Mouse (Mus musculus) forebrain, embryonic 10.5 days (tissue): ENCODE measurements around the gene Shmt2. TPM values are rescaled to one million over a fixed set of nuclear protein-coding genes. Genes with fewer than 3 reads are reported as not detected.

Experiments used
- DNase-seq: peaks from one replicate; pipeline ENCODE4 v3.0.0-alpha.2; 2017; ENCODE audit warnings: low spot score; ENCODE audit errors: extremely low spot score
- H3K27ac ChIP-seq: fragments of 300-500 bp; sonication (generic); 2 replicates; pipeline ENCODE4 v1.5.1; 2016; ENCODE audit warnings: mild to moderate bottlenecking
- H3K27me3 ChIP-seq: fragments of 300-500 bp; sonication (generic); 2 replicates; pipeline ENCODE4 v1.6.1; 2016; ENCODE audit warnings: mild to moderate bottlenecking; ENCODE audit not compliant: poor library complexity, severe bottlenecking
- H3K36me3 ChIP-seq: fragments of 300-500 bp; sonication (generic); replicated peaks from 2 replicates; pipeline ENCODE4 v1.6.1; 2016; ENCODE audit warnings: mild to moderate bottlenecking, moderate library complexity
- H3K4me1 ChIP-seq: fragments of 300-500 bp; sonication (generic); 2 replicates; pipeline ENCODE4 v1.6.1; 2016
- H3K4me3 ChIP-seq: fragments of 300-500 bp; sonication (generic); 2 replicates; pipeline ENCODE4 v1.5.1; 2016; ENCODE audit warnings: mild to moderate bottlenecking, moderate library complexity
- H3K9me3 ChIP-seq: fragments of 300-500 bp; sonication (generic); 2 replicates; pipeline ENCODE4 v1.6.1; 2016; ENCODE audit warnings: mild to moderate bottlenecking, moderate library complexity
- WGBS: fragments of 180-500 bp; shearing (Covaris S2); methylation state at CpG from one replicate; pipeline ENCODE4 v1.1.7; 2016; 5-methylcytosine and 5-hydroxymethylcytosine counted together
- polyA plus RNA-seq: library from polyadenylated mRNA; unstranded; fragments of >200 nt; fragmentation: Nextera tagmentation; extraction: Ambion mirVana; gene quantifications from 2 replicates; pipeline ENCODE4 v1.2.1, GENCODE M21; 2016

Shmt2 gene
- polyA plus RNA-seq, 1 experiment from 2014 or later: 129 TPM

- peaks cover 64% of the 10 kb centered on the region for H3K36me3 ChIP-seq
Measured at GRCm38 (mm10) chr10:127477301-127477700, 44.9 kb downstream of the Shmt2 start.

GRCm38 (mm10) chr10:127476541-127476940 lies 45.7 kb downstream of the Shmt2 start:
- Histone ChIP-seq H3K36me3 (peaks cover 66% of the 10 kb centered on the region), H3K4me3 (no peak overlapping the region), H3K4me1 (peaks cover 2% of the 10 kb centered on the region; the same call in 1 of the 2 replicates), H3K27me3 (no peaks in the 10 kb centered on the region), H3K27ac (no peak overlapping the region), H3K9me3 (no peaks in the 10 kb centered on the region)
- whole genome bisulfite sequencing: 87% methylated on average over 3 of the region's 3 CpGs
- no peak for DNase-seq

More at GRCm38 (mm10) chr10:127477301-127477700, 44.9 kb downstream of the Shmt2 start:
- H3K4me1 ChIP-seq: no peaks in the 10 kb centered on the region
- H3K27ac ChIP-seq: no peak overlapping the region
- 87% methylated on average over 7 of the region's 7 CpGs for WGBS
- no peak overlapping the region for H3K4me3 ChIP-seq
- DNase-seq: no peak
- H3K9me3 ChIP-seq: no peaks in the 10 kb centered on the region
- no peaks in the 10 kb centered on the region for H3K27me3 ChIP-seq

- Histone ChIP-seq H3K4me1 (peaks cover 9% of the 10 kb centered on the region; the same call in 1 of the 2 replicates), H3K9me3 (no peaks in the 10 kb centered on the region), H3K27ac (no peak overlapping the region), H3K36me3 (peaks cover 62% of the 10 kb centered on the region), H3K4me3 (no peak overlapping the region), H3K27me3 (no peaks in the 10 kb centered on the region)
- DNase-seq: no peak
- WGBS: 95% methylated on average over 4 of the region's 4 CpGs
Measured at GRCm38 (mm10) chr10:127475175-127475574, 47.1 kb downstream of the Shmt2 start.

- no peak overlapping the region for H3K27ac ChIP-seq
- peaks cover 63% of the 10 kb centered on the region for H3K36me3 ChIP-seq
Measured at GRCm38 (mm10) chr10:127472722-127473121, 49.5 kb downstream of the Shmt2 start.

GRCm38 (mm10) chr10:127471281-127471988 lies 50.8 kb downstream of the Shmt2 start:
- no peak for DNase-seq
- Histone ChIP-seq H3K27me3 (no peaks in the 10 kb centered on the region), H3K36me3 (peaks cover 52% of the 10 kb centered on the region), H3K4me1 (peaks cover 9% of the 10 kb centered on the region; the same call in 1 of the 2 replicates), H3K9me3 (no peaks in the 10 kb centered on the region), H3K27ac (no peak overlapping the region), H3K4me3 (no peak overlapping the region)
- 75% methylated on average over 15 of the region's 15 CpGs for WGBS

More at GRCm38 (mm10) chr10:127472722-127473121, 49.5 kb downstream of the Shmt2 start:
- H3K9me3 ChIP-seq: no peaks in the 10 kb centered on the region
- peaks cover 9% of the 10 kb centered on the region; the same call in 1 of the 2 replicates for H3K4me1 ChIP-seq
- no peak overlapping the region for H3K4me3 ChIP-seq
- WGBS: 90% methylated on average over 9 of the region's 9 CpGs
- no peaks in the 10 kb centered on the region for H3K27me3 ChIP-seq
- no peak for DNase-seq

Other genes starting within 250 kb of the Shmt2 start
- gene Mbd6, start 233.4 kb downstream of the Shmt2 start, polyA plus RNA-seq: 9.1 and 11.4 TPM in 2 replicates
- gene Mars, start 210.7 kb downstream of the Shmt2 start, polyA plus RNA-seq: 191 and 202 TPM in 2 replicates
- gene Arhgap9, start 200.5 kb downstream of the Shmt2 start, polyA plus RNA-seq: 1.5 and 1.7 TPM in 2 replicates
- gene Gli1, start 180.5 kb downstream of the Shmt2 start, polyA plus RNA-seq: 7.0 and 7.9 TPM in 2 replicates
- gene Inhbe, start 168.0 kb downstream of the Shmt2 start, polyA plus RNA-seq: 0.04 TPM in 1 of 2 replicates, not detected in the other
- not detected in 2 replicates for gene Inhbc, start 152.0 kb downstream of the Shmt2 start, polyA plus RNA-seq
- 27.2 and 27.8 TPM in 2 replicates for gene R3hdm2, start 142.1 kb downstream of the Shmt2 start, polyA plus RNA-seq
- 0.30 and 0.41 TPM in 2 replicates for gene Stac3, start 20.8 kb downstream of the Shmt2 start, polyA plus RNA-seq
- gene Ndufa4l2, start 7.5 kb downstream of the Shmt2 start, polyA plus RNA-seq: 2.6 and 2.9 TPM in 2 replicates
- 3.0 and 9.5 TPM in 2 replicates for gene Nxph4, start 12.1 kb upstream of the Shmt2 start, polyA plus RNA-seq
- 66.5 and 67.4 TPM in 2 replicates for gene Lrp1, start 98.7 kb upstream of the Shmt2 start, polyA plus RNA-seq
- 7.3 and 7.7 TPM in 2 replicates for gene Stat6, start 120.5 kb upstream of the Shmt2 start, polyA plus RNA-seq
- gene Nemp1, start 144.5 kb upstream of the Shmt2 start, polyA plus RNA-seq: 9.9 and 10.0 TPM in 2 replicates
- 5.6 and 6.2 TPM in 2 replicates for gene Nab2, start 146.1 kb upstream of the Shmt2 start, polyA plus RNA-seq
- 0.40 and 0.44 TPM in 2 replicates for gene Myo1a, start 182.7 kb upstream of the Shmt2 start, polyA plus RNA-seq
- not detected in 2 replicates for gene Tac2, start 202.0 kb upstream of the Shmt2 start, polyA plus RNA-seq
- gene Zbtb39, start 217.1 kb upstream of the Shmt2 start, polyA plus RNA-seq: 4.4 and 5.3 TPM in 2 replicates
- 0.30 and 0.44 TPM in 2 replicates for gene Gpr182, start 229.3 kb upstream of the Shmt2 start, polyA plus RNA-seq
- not detected in 2 replicates for gene Rdh1, start 237.3 kb upstream of the Shmt2 start, polyA plus RNA-seq
- gene Rdh16f1, start 237.3 kb upstream of the Shmt2 start, polyA plus RNA-seq: not detected in 2 replicates